Mouse (Mus musculus) CH12F3 (cell line): ENCODE data around the gene Gm1604a.
"Not testable (repeated sequence)": the region's sequence is repeated elsewhere in the genome, so short reads cannot be mapped to it uniquely, and the experiment has no call there.

Experiments
- in situ Hi-C: fragments of 300-500 bp; cut with MboI; formaldehyde crosslinking; loops from 2 replicates; pipeline ENCODE4 v1.14.3; 2020; ENCODE audit warnings: low sequenced_read_pairs

Gm1604a gene

DNA sequence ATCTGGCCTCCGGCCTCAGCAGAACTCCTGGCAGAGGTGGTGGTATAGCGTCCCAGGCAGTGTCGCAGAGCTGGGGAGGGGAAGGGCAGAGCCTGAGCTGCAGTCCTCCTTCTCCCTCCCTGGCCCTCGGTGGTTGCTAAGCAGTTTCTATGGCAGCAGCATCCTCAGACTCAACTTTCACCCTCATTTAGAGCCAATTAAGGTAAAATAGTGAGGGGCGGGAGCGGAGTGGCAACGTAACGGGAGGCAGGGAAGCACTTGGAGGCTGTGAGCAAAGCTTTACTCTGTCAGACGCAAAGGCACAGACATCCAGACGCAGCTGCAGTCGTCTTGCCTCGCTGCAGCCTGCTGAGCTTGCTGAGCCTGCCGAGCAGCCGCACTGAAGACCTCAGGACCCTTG, at the start of gene Gm1604a:
TSS of gene Gm1604a (plus strand) at position 312 of the 400 bp plus-strand sequence.
- in situ Hi-C loops = not testable (repeated sequence)

DNA sequence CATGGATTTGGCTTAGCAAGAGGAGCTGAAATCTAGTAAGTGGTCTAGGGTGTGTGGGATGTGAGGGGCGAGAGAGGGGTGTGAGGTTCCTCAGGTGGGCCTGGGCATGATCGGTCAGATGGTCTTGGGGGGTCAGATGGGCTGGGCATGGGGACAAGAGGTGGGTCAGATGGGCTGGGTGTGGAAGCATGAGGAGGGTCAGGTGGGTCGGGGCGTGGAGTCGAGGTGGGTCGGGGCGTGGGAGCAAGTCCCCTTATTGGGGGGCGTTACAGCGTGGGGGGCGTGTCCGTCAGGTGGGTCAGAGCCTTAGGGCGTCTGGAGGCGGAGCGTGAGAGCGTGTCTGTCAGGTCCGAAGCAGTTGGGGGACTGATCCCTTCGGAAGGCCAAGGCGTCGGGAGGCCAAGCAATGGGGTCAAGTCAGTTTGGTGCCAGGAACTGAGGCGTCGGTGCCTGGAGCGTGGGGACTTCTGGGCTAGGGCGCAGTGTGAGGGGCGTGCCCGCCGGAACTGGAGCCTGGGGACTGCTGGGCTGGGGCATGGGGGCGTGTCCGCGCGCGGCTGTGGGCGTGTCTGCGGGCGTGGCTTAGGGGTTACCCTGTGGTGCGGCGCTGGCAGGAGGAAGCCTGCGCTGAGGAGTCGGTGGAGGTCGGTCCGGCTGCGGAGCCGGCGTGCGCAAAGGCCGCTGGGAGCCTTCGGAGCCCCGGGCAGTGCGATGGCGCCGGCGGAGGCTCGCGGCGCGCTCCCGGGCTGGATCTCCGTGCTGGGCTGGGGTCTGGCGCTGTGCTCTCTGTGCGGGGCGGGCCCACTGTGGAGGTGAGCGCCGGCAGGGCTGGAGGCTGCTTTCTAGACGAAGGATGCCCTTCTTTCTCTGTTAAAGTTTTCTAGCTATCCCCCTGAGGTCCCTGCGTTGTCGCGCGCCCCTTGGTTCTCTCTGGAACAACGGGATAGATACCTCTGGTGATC, 46.8 kb upstream of the Gm1604a start, which contains the start of gene Gm49721:
TSS of gene Gm49721 (plus strand) at position 618 of the 962 bp plus-strand sequence.
- in situ Hi-C loops = not testable (repeated sequence)

DNA sequence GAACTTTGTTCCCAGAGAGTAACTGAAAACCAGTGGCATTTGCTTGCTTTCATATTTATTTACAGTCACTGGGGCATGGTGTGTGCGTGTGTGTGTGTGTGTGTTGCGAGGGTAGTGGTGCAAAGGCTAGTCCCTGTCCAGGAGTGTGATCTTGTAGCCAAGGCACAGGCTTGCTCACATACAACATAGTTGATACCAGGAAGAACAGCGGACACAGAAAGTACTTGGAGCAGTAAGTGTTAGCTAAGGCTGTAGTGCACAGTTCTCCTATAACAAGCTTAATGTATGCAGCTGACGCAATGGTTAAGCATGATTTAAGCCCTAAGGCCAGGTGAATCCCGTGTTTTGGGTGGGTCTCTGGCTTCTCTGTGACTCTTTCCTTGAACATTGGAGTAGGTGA, 46.0 kb upstream of the Gm1604a start:
- in situ Hi-C loops = not testable (repeated sequence)

DNA sequence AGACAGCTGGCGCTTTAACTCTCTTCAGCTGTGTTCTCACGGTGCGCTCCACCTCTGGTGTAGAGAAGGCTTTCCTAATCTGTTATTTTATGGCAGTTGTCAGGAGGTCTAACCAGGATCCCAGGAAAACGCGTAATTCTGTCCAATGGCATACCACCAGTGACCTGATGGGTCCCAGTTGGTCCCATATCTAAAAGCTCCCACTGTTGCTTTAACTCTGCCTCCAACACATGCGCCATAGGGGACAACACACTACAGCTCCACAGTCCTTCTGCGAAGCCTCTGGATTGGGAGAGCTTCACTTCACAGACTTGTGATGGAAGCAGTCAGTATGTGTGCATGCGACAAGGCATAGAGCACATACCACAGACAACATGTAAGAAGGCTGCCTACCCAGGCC, 45.2 kb upstream of the Gm1604a start:
- in situ Hi-C loops = not testable (repeated sequence)

DNA sequence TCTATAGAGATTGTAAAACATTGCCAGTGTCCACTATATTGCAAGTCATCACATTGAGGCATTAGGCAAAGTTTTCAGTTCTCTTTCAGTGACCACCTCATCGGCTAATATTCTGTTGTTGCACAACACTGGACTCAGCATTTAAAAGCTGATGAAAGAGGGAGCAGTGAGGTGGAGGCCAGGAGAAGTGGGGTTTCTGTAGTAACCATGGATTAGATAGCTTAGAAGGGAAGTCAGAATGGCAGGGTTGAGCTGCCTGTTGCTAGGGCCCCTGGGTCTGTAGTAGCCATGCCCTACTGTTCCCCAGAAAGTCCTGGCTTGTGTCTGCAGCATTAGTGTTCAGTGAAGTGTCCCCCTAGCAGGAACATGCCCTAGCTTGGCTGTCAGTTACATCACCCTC, 39.2 kb upstream of the Gm1604a start:
- in situ Hi-C loops = not testable (repeated sequence)

DNA sequence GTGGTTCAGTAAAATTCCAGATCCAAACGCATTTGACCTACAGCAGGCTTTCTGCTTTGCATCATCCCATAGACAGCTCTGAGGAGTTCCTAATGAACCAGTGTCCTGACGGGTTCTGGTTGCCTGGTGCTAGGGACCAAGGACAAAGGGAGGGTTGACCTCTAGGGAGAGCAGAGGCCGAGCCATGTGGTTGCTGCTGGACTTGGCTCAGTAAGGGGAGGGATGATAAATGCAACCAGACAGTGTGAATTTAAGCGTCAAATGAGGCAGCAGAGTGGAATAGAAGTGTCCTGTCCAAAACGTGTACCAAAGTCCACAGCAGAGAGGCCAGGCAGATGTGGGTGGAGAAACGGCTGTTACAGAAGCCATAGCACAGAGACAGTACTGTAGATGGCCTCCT, 29.9 kb upstream of the Gm1604a start:
- in situ Hi-C loops = not testable (repeated sequence)

DNA sequence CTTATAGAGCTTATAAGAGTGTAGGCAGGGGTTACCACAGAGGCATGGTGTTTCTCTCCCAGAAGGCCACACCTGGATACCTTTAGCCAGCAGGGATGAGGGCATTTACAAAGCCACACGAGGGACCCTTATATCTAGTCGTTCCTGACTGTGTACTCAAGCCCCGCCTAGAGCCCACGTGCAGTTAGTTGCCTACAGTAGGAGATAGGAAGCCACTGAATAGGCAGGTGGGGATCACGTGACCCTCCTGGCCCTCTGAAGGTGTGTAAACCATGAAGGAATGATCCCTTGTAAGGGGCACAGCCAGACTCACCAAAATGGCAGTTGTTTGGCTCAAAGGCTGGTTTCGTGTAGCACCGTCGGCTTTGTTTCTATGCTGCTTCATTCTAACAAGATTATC, 28.5 kb upstream of the Gm1604a start:
- in situ Hi-C loops = not testable (repeated sequence)

DNA sequence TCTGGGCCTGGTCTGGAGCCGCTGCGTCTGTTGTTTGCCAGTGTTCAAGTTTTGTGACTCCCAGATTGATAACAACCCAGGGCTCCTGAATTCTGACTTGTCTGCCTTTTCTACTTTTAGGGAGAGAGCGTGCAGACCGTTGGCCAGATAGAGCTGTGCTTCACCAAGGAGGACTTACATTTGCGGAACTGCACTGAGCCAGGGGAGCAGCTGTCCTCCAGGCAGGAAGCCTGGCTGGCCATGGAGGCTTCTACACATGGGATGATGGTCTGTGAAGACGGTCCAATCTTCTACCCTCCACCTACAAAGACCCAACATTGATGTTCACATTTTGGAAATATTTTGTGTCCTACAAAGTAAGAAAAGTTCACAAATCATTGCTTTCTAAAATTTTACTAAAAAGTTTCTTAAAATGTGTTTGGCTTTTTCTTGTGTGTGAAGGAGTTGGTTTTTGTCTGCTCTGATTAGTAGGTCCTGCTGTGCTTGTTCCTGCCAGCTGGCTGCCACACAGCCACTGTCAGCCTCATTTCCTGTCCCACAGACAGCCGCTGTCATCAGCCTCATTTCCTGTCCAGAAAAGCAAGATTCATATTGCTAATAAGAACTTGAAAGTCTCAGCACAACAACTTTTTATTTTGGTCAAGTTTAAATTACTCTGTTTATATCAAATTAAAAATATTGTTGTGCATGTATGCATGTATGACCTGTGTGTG, 27.4 kb upstream of the Gm1604a start:
- in situ Hi-C loops = not testable (repeated sequence)

DNA sequence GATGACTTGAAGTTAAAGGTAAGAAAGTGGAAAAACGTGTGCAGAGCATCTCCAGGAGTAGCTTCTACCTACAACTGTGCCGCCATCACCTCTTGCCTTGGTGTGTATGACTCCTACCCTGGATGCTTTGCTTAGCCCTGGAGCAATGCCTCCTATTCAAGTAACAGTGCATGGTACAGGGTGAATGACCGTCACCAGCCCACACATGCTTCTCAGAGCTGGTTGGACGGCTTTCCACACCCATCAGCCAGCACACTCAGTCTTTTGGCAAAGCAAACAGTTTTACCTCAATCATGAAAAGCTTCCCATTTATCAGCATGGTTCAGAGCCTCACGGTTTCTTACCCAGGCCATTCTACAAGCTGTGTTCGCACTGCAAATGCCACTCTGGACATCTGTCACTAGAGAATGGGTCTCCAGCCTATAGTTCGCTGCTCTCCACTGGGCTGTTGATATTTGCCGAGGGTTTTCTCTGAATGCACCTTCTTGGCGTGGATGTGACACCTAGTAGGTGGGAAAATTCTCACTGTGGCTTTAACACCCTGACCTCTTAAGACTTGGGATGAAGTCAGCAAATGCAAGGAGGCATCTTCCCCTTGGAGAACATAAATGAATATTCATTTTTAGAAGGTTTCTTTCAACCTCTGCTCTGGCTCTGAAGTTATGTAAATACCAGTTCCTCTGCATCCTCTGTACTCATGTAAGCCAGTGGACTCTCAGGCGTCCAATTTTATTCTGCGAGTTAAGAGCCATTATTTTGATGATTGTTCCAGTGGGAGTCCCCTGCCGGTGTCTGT, 23.4 kb upstream of the Gm1604a start:
- in situ Hi-C loops = not testable (repeated sequence)

DNA sequence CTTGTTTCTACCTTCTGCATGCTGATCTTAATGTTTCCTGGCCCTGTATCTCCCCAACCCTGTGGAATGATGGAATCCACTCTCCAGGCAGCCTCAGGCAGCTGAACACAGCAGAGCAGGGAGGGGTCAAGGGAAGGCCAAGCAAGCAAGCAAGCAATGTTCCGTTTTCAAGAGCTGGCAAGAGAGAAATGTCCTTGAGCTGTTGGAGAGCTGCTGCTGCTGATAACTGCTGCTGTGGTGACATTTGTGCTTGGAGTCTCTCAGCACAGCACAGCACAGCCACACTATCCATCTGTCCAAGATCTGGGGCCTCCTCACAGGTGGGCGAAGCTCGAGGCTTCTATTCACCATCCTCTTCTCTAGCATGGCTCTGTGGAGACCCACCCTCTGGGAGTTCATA, 22.0 kb upstream of the Gm1604a start:
- in situ Hi-C loops = not testable (repeated sequence)

DNA sequence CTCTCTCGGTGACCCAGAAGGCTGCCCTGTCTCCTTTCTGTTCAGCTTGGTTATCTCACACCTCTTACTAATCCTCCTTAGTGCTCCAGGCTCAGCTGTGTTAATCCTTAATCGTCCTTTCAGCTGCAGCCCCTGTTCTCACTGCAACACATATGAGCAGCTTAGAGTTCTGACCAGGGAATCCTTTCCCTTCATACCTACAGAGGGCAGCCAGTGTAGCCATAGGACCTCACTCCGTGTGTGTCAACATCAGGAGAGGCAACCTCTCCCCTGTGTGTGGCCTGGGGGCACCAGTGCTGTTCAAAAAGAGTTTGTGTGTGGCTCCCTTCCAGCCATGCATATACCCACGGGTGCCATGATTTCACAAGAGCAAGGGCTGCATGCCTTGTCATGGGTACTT, 19.7 kb upstream of the Gm1604a start:
- in situ Hi-C loops = not testable (repeated sequence)

DNA sequence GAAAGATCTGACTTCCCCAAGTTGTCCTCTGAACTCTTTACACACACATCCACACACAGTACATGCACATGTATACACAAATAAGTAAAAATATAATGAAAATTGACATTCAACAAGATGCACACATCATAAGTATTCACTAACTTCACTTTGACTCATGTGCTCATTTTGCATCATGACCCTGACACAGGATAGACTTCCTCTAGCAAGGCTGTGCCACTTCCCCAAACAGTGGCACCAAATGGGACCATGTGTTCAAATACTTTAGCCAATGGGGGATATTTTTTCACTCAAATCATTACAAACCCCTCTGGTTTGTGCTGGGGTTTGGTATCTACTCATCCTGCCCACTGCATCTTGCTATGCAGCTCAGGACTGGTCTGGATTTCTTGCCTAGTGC, 16.5 kb upstream of the Gm1604a start:
- in situ Hi-C loops = not testable (repeated sequence)

DNA sequence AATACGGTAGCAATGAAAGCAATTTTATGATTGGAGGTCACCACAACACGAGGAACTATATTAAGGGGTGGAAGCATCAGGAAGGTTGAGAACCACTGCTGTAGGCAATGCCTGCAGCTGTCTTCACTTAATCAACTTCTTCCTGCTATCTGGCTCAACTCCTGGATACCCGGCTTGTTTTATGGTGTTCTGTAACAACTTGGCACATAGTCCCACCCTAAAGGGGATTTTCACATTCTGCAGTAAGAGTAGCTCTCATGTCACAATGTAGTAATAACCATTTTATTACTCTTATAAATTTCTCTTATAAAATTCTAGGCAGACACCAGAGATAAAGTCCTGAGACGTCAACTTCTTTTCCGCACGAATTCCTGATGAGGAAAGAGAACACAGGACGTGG, 15.9 kb upstream of the Gm1604a start:
- in situ Hi-C loops = not testable (repeated sequence)

DNA sequence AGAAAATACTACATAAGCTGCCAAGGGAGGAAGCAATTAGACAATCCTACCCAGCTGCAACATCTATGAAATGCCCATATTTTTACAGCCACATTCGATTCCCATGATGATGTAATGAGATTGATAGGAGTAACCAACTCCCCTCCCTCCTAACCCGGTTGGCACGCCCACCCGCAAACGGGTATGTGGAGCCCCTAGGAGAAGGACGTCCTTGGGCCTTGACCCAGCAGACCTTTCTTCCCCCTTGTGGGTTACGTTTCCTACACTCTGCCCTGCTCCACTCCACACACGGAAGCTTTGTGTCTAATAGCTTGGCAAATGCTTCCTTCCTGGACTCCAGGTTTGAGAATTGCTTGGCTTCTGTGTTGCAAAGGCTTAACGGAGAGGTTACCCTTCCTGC, 15.5 kb upstream of the Gm1604a start:
- in situ Hi-C loops = not testable (repeated sequence)

DNA sequence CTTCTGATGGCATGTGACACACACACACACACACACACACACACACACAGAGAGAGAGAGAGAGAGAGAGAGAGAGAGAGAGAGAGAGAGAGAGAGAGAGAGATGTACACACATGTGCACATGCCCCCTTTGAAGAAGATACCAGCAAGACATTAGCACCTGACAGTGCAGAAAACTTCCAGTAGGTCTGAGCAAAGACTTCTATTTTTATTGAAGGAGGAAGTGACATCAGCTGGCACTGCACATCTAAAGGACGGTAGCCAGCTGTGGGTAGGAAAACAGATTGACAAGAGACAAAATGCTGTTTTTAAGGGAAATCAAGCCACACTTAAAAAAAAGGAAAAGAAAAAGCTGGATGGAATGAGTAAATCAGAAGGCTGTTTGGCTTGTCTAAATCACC, 11.2 kb upstream of the Gm1604a start:
- in situ Hi-C loops = not testable (repeated sequence)

DNA sequence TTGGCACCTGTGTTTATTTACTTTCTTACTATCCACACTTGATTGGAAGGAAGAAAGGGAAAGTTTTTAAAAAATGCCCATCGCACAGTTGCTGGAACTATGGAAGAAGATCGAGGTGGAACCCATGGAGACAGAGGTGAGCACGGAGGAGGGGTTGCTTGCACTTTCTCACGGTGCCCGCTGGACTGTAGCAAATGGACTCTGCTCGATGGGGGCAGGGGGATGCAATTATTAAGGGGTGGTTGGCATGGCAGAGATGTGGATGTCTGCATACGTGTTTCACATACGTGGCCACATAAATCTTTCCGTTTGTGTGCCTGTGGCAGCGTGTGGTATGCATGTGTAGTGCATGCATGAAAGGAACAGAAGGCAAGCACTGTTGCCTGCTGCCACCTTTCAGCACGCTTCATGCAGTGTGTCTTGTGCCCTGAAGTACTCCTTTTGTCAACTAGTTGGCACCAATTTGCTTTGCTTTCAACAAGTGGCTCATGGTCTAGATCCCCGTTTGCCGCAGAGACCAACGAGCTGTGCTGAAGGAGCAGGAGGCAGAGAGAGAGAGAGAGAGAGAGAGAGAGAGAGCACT, 487 bp downstream of the Gm1604a start:
- in situ Hi-C loops = not testable (repeated sequence)

DNA sequence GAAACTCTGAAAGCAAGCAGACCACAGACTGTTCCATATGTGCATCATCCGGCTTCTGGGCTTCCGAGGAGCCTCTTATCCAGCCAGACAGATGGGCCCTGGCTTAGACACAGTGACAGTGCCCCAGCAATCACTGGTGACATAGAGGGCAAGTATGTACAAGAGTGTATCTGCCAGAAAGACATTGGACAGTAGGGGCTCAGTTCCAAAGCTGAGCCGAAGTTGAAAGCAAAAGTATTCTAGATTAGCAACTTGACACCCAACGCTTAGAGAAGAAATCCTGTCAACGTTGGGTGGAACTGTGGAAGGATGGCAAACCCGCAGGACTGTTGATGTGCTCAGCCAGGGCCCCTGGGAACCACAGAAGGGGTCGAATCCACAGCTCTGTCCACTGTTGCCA, 4.8 kb downstream of the Gm1604a start:
- in situ Hi-C loops = not testable (repeated sequence)

DNA sequence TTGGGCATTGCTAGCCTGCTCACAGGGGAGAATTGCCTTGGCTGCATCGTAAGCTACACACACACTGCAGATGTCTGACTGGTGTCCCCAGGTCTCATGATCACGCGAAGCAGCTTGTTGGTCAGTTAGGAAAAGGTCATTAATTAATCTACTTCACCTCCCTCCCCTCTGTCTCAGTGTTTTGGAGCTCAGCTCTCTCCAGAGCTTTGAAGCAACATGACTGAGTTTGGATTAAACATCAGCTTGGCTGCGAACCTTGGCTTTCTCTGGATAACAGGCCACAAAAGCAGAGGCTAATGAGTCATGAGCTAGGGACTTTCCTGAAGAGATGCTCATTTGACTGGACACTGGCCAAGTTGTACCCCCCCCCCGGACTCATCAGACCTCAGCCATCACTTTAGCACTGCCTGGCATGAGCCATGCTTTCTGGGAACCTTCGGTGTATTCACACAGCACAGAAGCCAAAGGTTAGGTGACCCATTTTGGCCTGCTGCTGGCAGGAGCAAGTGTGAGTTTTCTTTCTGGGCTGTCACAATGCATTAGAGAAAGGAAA, 5.3 kb downstream of the Gm1604a start:
- in situ Hi-C loops = not testable (repeated sequence)

DNA sequence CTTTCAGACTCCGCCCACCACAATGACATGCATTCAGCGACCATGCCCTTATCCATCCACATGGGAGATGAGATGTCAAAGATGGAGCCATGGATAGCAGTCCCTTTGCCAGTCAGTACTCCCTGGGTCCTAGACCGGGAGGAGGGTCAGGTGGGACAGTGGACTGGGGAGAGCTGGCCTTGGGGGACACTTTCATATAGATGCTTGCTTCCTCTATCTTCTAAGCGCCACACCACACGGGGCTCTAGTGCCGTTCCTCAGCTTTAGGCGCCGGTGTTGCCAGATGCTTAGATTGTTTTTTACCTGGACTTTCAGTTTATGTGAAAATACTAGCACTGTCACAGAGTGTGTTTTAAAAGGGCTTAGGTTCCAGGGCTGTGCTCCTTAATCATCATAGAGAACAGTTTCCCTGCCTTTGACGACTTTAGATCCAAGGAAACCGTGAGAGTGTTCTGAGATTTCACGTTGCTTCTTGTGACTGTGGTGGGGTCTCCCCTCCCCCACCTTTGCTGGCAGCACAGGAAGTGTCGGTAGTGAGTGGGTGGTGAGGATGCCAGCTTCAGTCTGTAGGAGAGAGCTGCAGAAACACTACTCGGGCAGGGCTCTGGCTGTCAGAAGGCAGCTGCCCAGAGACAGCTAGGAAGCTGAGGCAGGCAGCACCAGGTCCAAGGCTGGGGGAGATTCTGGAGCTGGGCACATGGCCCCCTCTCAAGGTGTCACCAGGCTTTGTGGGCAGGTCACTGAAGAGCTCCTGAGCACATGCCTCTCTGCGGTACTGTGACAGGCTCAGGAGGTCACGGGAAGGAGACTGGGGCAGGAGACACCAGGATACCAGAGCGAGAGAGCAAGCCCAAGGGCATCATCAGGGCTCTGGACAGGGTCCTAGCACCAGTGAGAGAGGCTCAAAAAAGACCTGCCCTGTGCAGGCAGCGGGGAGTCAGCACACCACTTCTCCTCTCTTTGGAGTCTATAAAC, 8.1 kb downstream of the Gm1604a start:
- in situ Hi-C loops = not testable (repeated sequence)
